Mouse (Mus musculus) CH12.LX (cell line): ENCODE measurements around the gene Sgca. TPM values are rescaled to one million over a fixed set of nuclear protein-coding genes. Genes with fewer than 3 reads are reported as not detected.

Source experiments
- DNase-seq: peaks from one replicate; pipeline ENCODE4 v3.0.0-alpha.2; 2013; ENCODE audit errors: extremely low read depth
- H3K27ac ChIP-seq: 2 replicates; pipeline ENCODE4 v1.5.1; 2012; ENCODE audit warnings: low read depth, mild to moderate bottlenecking, control low read depth, moderate library complexity; ENCODE audit not compliant: insufficient read depth
- H3K27me3 ChIP-seq: replicated peaks from 2 replicates; pipeline ENCODE3; 2012; ENCODE audit warnings: inconsistent platforms
- H3K36me3 ChIP-seq, 2 experiments: replicated peaks in 1 of 2; 2 replicates each; pipeline versions ENCODE3 to v1.6.1; 2012; ENCODE audit warnings: inconsistent platforms in 1 of 2, low read length in 1 of 2, mild to moderate bottlenecking in 1 of 2, mixed read lengths in 1 of 2, moderate library complexity in 1 of 2; ENCODE audit not compliant: control insufficient read depth in 1 of 2, insufficient read depth in 1 of 2
- H3K4me1 ChIP-seq, 2 experiments: 2 replicates each; pipeline ENCODE4 v1.6.1; 2012; ENCODE audit warnings: inconsistent platforms in 1 of 2, moderate library complexity in 1 of 2; ENCODE audit not compliant: insufficient read depth in 2 of 2, control insufficient read depth in 1 of 2
- H3K4me2 ChIP-seq: 2 replicates; pipeline ENCODE4 v1.6.1; 2012; ENCODE audit warnings: low read depth, mild to moderate bottlenecking, control low read depth; ENCODE audit not compliant: poor library complexity, insufficient read depth, severe bottlenecking
- H3K4me3 ChIP-seq, 3 experiments: fragments of 150-350 bp in 1 of 3; sonication (generic) in 1 of 3; replicated peaks in 1 of 3; 2 replicates each; pipeline versions ENCODE3 to v1.5.1; 2011 to 2012; ENCODE audit warnings: low read depth in 2 of 3, low read length in 2 of 3, mild to moderate bottlenecking in 2 of 3, moderate library complexity in 2 of 3, control low read depth in 1 of 3, improper control_type of control experiment in 1 of 3, inconsistent platforms in 1 of 3, mixed read lengths in 1 of 3; ENCODE audit not compliant: poor library complexity in 1 of 3
- H3K79me2 ChIP-seq: replicated peaks from 2 replicates; pipeline ENCODE4 v1.6.1; 2012; ENCODE audit warnings: mild to moderate bottlenecking, moderate library complexity; ENCODE audit not compliant: control insufficient read depth, poor library complexity, insufficient read depth, severe bottlenecking; ENCODE audit errors: extremely low read depth
- H3K9ac ChIP-seq: 2 replicates; pipeline ENCODE4 v1.6.1; 2012; ENCODE audit warnings: low read depth, mild to moderate bottlenecking, control low read depth, moderate library complexity; ENCODE audit not compliant: insufficient read depth
- H3K9me3 ChIP-seq: replicated peaks from 2 replicates; pipeline ENCODE3; 2012; ENCODE audit warnings: low read length, inconsistent platforms, mixed read lengths
- BHLHE40 ChIP-seq: IDR thresholded peaks from 2 replicates; pipeline ENCODE4 v1.6.1; 2011; ENCODE audit warnings: mild to moderate bottlenecking, low read depth, low read length, improper control_type of control experiment
- CHD1 ChIP-seq: IDR thresholded peaks from 2 replicates; pipeline ENCODE4 v1.6.1; 2012; ENCODE audit warnings: low read depth, low read length, improper control_type of control experiment, inconsistent platforms
- CTCF ChIP-seq, 2 experiments: IDR thresholded peaks in 1 of 2; conservative IDR thresholded peaks in 1 of 2; 2 replicates each; pipeline ENCODE4 v1.5.1; 2011 to 2012; ENCODE audit warnings: low read depth in 2 of 2, low read length in 2 of 2, improper control_type of control experiment in 1 of 2, inconsistent platforms in 1 of 2, mild to moderate bottlenecking in 1 of 2, moderate library complexity in 1 of 2
- E2F4 ChIP-seq: IDR thresholded peaks from 2 replicates; pipeline ENCODE4 v1.6.1; 2011; ENCODE audit warnings: low read depth, low read length, improper control_type of control experiment; ENCODE audit not compliant: insufficient replicate concordance
- ELF1 ChIP-seq: IDR thresholded peaks from 2 replicates; pipeline ENCODE4 v1.6.1; 2014; ENCODE audit warnings: low read depth, mild to moderate bottlenecking, inconsistent platforms, low read length, improper control_type of control experiment
- HCFC1 ChIP-seq: IDR thresholded peaks from 2 replicates; pipeline ENCODE4 v1.6.1; 2012; ENCODE audit warnings: low read depth, mild to moderate bottlenecking, inconsistent platforms, low read length, improper control_type of control experiment
- IRF4 ChIP-seq: IDR thresholded peaks from 2 replicates; pipeline ENCODE4 v1.6.1; 2014; ENCODE audit warnings: low read depth, mild to moderate bottlenecking, inconsistent platforms, low read length, improper control_type of control experiment
- KAT2A ChIP-seq: IDR thresholded peaks from 2 replicates; pipeline ENCODE4 v1.6.1; 2012; ENCODE audit warnings: low read length, improper control_type of control experiment, inconsistent platforms; ENCODE audit not compliant: insufficient replicate concordance
- MAFK ChIP-seq: IDR thresholded peaks from 2 replicates; pipeline ENCODE4 v1.6.1; 2011; ENCODE audit warnings: low read length, improper control_type of control experiment; ENCODE audit not compliant: insufficient replicate concordance
- MAZ ChIP-seq: IDR thresholded peaks from 2 replicates; pipeline ENCODE4 v1.6.1; 2012; ENCODE audit warnings: low read depth, mild to moderate bottlenecking, inconsistent platforms, low read length, improper control_type of control experiment, moderate library complexity
- MEF2A ChIP-seq: IDR thresholded peaks from 2 replicates; pipeline ENCODE4 v1.6.1; 2014; ENCODE audit warnings: low read depth, mild to moderate bottlenecking, inconsistent platforms, low read length, improper control_type of control experiment, borderline replicate concordance
- MXI1 ChIP-seq: IDR thresholded peaks from 2 replicates; pipeline ENCODE4 v1.6.1; 2011; ENCODE audit warnings: mild to moderate bottlenecking, low read depth, low read length, improper control_type of control experiment
- NELFE ChIP-seq: IDR thresholded peaks from 2 replicates; pipeline ENCODE4 v1.6.1; 2011; ENCODE audit warnings: low read depth, low read length, improper control_type of control experiment
- NRF1 ChIP-seq: IDR thresholded peaks from 2 replicates; pipeline ENCODE4 v1.6.1; 2014; ENCODE audit warnings: low read depth, mild to moderate bottlenecking, inconsistent platforms, low read length, improper control_type of control experiment, moderate library complexity
- PAX5 ChIP-seq: IDR thresholded peaks from 2 replicates; pipeline ENCODE4 v1.6.1; 2012; ENCODE audit warnings: low read length, inconsistent platforms, mixed read lengths
- POLR2A ChIP-seq: IDR thresholded peaks from 2 replicates; pipeline ENCODE4 v1.6.1; 2011; ENCODE audit warnings: low read depth, mild to moderate bottlenecking, improper control_type of control experiment, low read length
- SIN3A ChIP-seq: IDR thresholded peaks from 2 replicates; pipeline ENCODE4 v1.6.1; 2012; ENCODE audit warnings: low read length, improper control_type of control experiment, inconsistent platforms
- TBP ChIP-seq: conservative IDR thresholded peaks from 2 replicates; pipeline ENCODE4 v1.6.1; 2011; ENCODE audit warnings: low read depth, low read length, improper control_type of control experiment
- TCF12 ChIP-seq: IDR thresholded peaks from 2 replicates; pipeline ENCODE4 v1.6.1; 2014; ENCODE audit warnings: low read depth, mild to moderate bottlenecking, inconsistent platforms, low read length, improper control_type of control experiment
- UBTF ChIP-seq: IDR thresholded peaks from 2 replicates; pipeline ENCODE4 v1.6.1; 2012; ENCODE audit warnings: low read depth, mild to moderate bottlenecking, inconsistent platforms, low read length, improper control_type of control experiment, moderate library complexity
- ZKSCAN1 ChIP-seq: IDR thresholded peaks from 2 replicates; pipeline ENCODE4 v1.6.1; 2012; ENCODE audit warnings: low read depth, inconsistent platforms, low read length, improper control_type of control experiment, borderline replicate concordance
- ZMIZ1 ChIP-seq: IDR thresholded peaks from 2 replicates; pipeline ENCODE4 v1.6.1; 2012; ENCODE audit warnings: low read depth, mild to moderate bottlenecking, inconsistent platforms, low read length, improper control_type of control experiment
- ZNF384 ChIP-seq: IDR thresholded peaks from 2 replicates; pipeline ENCODE4 v1.6.1; 2012; ENCODE audit warnings: low read depth, low read length, improper control_type of control experiment, inconsistent platforms
- dilution Hi-C: fragments of 300-500 bp; cut with MboI; formaldehyde crosslinking; loops from 2 replicates; pipeline ENCODE4 v1.14.3; 2020; ENCODE audit warnings: low sequenced_read_pairs; ENCODE audit not compliant: extremely low pct_unique_long_range_greater_than_20kb, extremely low pct_ligation_motif_present
- in situ Hi-C: fragments of 300-500 bp; cut with MboI; formaldehyde crosslinking; loops from 3 replicates; pipeline ENCODE4 v1.14.3; 2019; ENCODE audit warnings: low sequenced_read_pairs, low pct_ligation_motif_present, low pct_unique_long_range_greater_than_20kb, mixed read lengths
- polyA plus RNA-seq: library from polyadenylated mRNA; unstranded; fragments of >175 nt; gene quantifications from 2 replicates; pipeline ENCODE4 v1.2.1, GENCODE M21; 2012; ENCODE audit warnings: low read depth; ENCODE audit not compliant: insufficient read length
- total RNA-seq, 2 experiments: library from RNA; depleted of rRNA; stranded (reverse); fragments of 300-350 nt in 1 of 2; fragments of >200 nt in 1 of 2; gene quantifications; 2 replicates each; pipeline ENCODE4 v1.2.3; 2012 to 2014

Sgca gene
- total and polyA plus RNA-seq, 3 experiments = 0.08 to 0.39 TPM; not detected in 1

DNA sequence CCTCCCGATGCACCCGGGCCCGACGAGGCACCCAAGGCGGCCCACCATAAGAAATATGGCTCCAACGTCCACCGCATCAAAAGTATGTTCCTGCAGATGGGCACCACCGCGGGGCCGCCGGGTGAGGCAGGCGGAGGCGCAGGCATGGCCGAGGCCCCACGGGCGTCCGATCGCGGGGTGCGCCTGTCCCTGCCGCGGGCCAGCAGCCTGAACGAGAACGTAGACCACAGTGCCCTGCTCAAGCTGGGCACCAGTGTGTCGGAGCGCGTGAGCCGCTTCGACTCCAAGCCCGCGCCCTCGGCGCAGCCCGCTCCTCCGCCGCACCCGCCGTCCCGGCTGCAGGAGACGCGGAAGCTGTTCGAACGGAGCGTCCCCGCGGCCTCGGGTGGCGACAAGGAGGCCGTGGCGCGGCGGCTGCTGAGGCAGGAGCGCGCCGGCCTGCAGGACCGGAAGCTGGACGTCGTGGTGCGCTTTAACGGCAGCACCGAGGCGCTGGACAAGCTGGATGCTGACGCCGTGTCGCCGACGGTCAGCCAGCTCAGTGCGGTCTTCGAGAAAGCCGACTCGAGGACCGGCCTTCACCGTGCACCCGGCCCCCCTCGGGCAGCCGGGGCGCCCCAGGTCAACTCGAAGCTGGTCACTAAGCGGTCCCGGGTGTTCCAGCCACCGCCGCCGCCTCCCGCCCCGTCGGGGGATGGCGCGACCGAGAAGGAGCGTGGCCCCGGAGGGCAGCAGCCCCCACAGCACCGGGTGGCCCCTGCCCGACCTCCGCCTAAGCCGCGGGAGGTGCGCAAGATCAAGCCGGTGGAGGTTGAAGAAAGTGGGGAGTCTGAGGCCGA is 15.7 kb upstream of the Sgca start:
- dilution Hi-C loops = no loop called here
- Histone ChIP-seq H3K9ac (peak overlapping the region; percentile 84), H3K9me3 (no peaks in the 10 kb centered on the region), H3K4me3 (peak overlapping the region; percentile 65 to 78 (median 71)), H3K4me2 (peak overlapping the region; percentile 72)
- no peak for DNase-seq
- no peak for TF ChIP-seq ZNF384
- peak; percentile 41; the same call in 1 of the 2 replicates for TF ChIP-seq ELF1
- TF ChIP-seq, all 38 proteins: peak for 1
- H3K27me3 ChIP-seq = peaks cover 9% of the 10 kb centered on the region
- peaks cover 7 to 28% of the 10 kb centered on the region in 2 experiments for H3K36me3 ChIP-seq
- 0 out of 2 replicates have a peak, but pooled peaks cover 3% of the 10 kb centered on the region for H3K79me2 ChIP-seq
- H3K27ac ChIP-seq = no peak overlapping the region
- peaks cover 25 to 58% of the 10 kb centered on the region in 2 experiments for H3K4me1 ChIP-seq
- in situ Hi-C loops = no loop called here

DNA sequence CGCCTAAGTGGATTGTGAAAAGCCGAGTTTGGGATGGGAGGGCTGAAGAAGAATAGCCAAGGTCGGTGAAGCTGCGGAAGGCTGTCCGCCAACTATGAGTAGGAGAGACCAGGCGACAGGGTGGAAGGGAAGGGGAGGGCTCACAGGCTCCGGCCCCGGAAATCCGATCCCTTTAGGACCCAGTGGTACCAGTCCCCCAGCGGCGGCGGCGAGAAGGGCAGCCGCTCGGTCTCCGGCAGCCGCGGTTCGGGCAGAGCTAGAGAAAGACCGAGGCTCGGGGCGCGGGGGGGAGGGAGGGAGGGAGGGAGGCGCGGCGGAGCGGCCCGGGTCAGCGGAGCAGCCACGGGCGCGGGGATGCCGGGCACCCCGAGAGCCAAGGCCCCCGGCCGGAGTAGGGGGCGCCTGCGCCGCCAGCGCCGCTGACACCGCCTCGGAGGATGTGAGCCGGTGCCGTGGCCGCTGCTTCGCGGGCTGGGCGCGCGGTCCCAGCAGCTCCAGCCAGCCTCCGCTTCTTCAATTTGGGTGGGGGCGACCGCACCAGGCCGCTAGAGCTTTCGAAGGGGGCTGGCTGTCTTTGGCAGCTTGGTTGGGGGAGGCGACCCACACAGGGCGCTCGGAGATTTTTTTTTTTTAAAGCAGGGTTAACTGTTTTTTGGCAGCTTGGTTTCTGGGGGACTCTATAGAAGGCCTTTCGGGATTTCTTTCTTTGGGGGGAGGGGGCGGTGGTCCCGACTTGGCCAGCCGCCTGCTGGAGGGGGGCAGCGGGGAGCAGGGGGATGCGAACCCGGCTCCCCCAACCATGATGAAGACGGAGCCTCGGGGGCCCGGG is 14.8 kb upstream of the Sgca start, which contains the start of gene Ppp1r9b:
Gene Ppp1r9b, plus strand, starts transcription at position 287 of the 829 bp plus-strand sequence.
- in situ Hi-C loops = no loop called here
- peak; percentile 60 for TF ChIP-seq ZNF384
- no peak for TF ChIP-seq PAX5
- 0 out of 2 replicates have a peak, but pooled peaks have one; percentile 67 for TF ChIP-seq TBP
- 0 out of 2 replicates have a peak, but pooled peaks have one; percentile 18 for TF ChIP-seq MXI1
- 0 out of 2 replicates have a peak, but pooled peaks have one; percentile 9 for TF ChIP-seq NRF1
- peak; percentile 49; the same call in 1 of the 2 replicates for TF ChIP-seq BHLHE40
- TF ChIP-seq MAFK = no peak
- TF ChIP-seq ZKSCAN1 = no peak
- peak in 1 of 2 experiments; percentile 65; a peak in 2 of 4 replicates for TF ChIP-seq CTCF (conservative IDR thresholded peaks at IDR 0.05 in 1 of 2, IDR thresholded peaks at IDR 0.05 in 1 of 2; ENCODE audit: low read depth in 2 of 2, low read length in 2 of 2)
- peak; percentile 96 for TF ChIP-seq UBTF
- TF ChIP-seq HCFC1 = peak; percentile 77
- TF ChIP-seq MEF2A = 0 out of 2 replicates have a peak, but pooled peaks have one; percentile 33
- TF ChIP-seq POLR2A = peak; percentile 87
- TF ChIP-seq MAZ = peak; percentile 77; the same call in 1 of the 2 replicates
- peak; percentile 77 for TF ChIP-seq NELFE
- TF ChIP-seq TCF12 = peak; percentile 90
- TF ChIP-seq ELF1 = peak; percentile 88
- TF ChIP-seq CHD1 = peak; percentile 5; the same call in 1 of the 2 replicates
- peak; percentile 40; the same call in 1 of the 2 replicates for TF ChIP-seq IRF4
- peak; percentile 39; the same call in 1 of the 2 replicates for TF ChIP-seq ZMIZ1
- peak; percentile 70; the same call in 1 of the 2 replicates for TF ChIP-seq SIN3A
- TF ChIP-seq E2F4 = no peak
- TF ChIP-seq KAT2A = no peak
- dilution Hi-C loops = no loop called here
- Histone ChIP-seq H3K27ac (peak within 1 kb of the TSS; percentile 12), H3K79me2 (0 out of 2 replicates have a peak, but pooled peaks cover 3% of the 10 kb centered on the region), H3K36me3 (peaks cover 0 to 19% of the 10 kb centered on the region in 2 experiments), H3K27me3 (peaks cover 9% of the 10 kb centered on the region), H3K4me1 (peaks cover 25 to 61% of the 10 kb centered on the region in 2 experiments), H3K4me3 (peak within 1 kb of the TSS; percentile 65 to 78 (median 71)), H3K4me2 (peak within 1 kb of the TSS; percentile 92), H3K9me3 (no peaks in the 10 kb centered on the region), H3K9ac (peak within 1 kb of the TSS; percentile 84)
- peak; percentile 89 for DNase-seq
